Mouse (Mus musculus) CH12.LX (cell line): ENCODE measurements around the gene Slc22a7. TPM values are rescaled to one million over a fixed set of nuclear protein-coding genes. Genes with fewer than 3 reads are reported as not detected.

ENCODE experiments used
- DNase-seq: peaks from one replicate; pipeline ENCODE4 v3.0.0-alpha.2; 2013; ENCODE audit errors: extremely low read depth
- H3K27ac ChIP-seq: 2 replicates; pipeline ENCODE4 v1.5.1; 2012; ENCODE audit warnings: low read depth, mild to moderate bottlenecking, control low read depth, moderate library complexity; ENCODE audit not compliant: insufficient read depth
- H3K27me3 ChIP-seq: replicated peaks from 2 replicates; pipeline ENCODE3; 2012; ENCODE audit warnings: inconsistent platforms
- H3K36me3 ChIP-seq, 2 experiments: replicated peaks in 1 of 2; 2 replicates each; pipeline versions ENCODE3 to v1.6.1; 2012; ENCODE audit warnings: inconsistent platforms in 1 of 2, low read length in 1 of 2, mild to moderate bottlenecking in 1 of 2, mixed read lengths in 1 of 2, moderate library complexity in 1 of 2; ENCODE audit not compliant: control insufficient read depth in 1 of 2, insufficient read depth in 1 of 2
- H3K4me1 ChIP-seq, 2 experiments: 2 replicates each; pipeline ENCODE4 v1.6.1; 2012; ENCODE audit warnings: inconsistent platforms in 1 of 2, moderate library complexity in 1 of 2; ENCODE audit not compliant: insufficient read depth in 2 of 2, control insufficient read depth in 1 of 2
- H3K4me2 ChIP-seq: 2 replicates; pipeline ENCODE4 v1.6.1; 2012; ENCODE audit warnings: low read depth, mild to moderate bottlenecking, control low read depth; ENCODE audit not compliant: poor library complexity, insufficient read depth, severe bottlenecking
- H3K4me3 ChIP-seq, 3 experiments: fragments of 150-350 bp in 1 of 3; sonication (generic) in 1 of 3; replicated peaks in 1 of 3; 2 replicates each; pipeline versions ENCODE3 to v1.5.1; 2011 to 2012; ENCODE audit warnings: low read depth in 2 of 3, low read length in 2 of 3, mild to moderate bottlenecking in 2 of 3, moderate library complexity in 2 of 3, control low read depth in 1 of 3, improper control_type of control experiment in 1 of 3, inconsistent platforms in 1 of 3, mixed read lengths in 1 of 3; ENCODE audit not compliant: poor library complexity in 1 of 3
- H3K79me2 ChIP-seq: replicated peaks from 2 replicates; pipeline ENCODE4 v1.6.1; 2012; ENCODE audit warnings: mild to moderate bottlenecking, moderate library complexity; ENCODE audit not compliant: control insufficient read depth, poor library complexity, insufficient read depth, severe bottlenecking; ENCODE audit errors: extremely low read depth
- H3K9ac ChIP-seq: 2 replicates; pipeline ENCODE4 v1.6.1; 2012; ENCODE audit warnings: low read depth, mild to moderate bottlenecking, control low read depth, moderate library complexity; ENCODE audit not compliant: insufficient read depth
- H3K9me3 ChIP-seq: replicated peaks from 2 replicates; pipeline ENCODE3; 2012; ENCODE audit warnings: low read length, inconsistent platforms, mixed read lengths
- BHLHE40 ChIP-seq: IDR thresholded peaks from 2 replicates; pipeline ENCODE4 v1.6.1; 2011; ENCODE audit warnings: mild to moderate bottlenecking, low read depth, low read length, improper control_type of control experiment
- CHD2 ChIP-seq: IDR thresholded peaks from 2 replicates; pipeline ENCODE4 v1.6.1; 2011; ENCODE audit warnings: low read length, improper control_type of control experiment
- ELF1 ChIP-seq: IDR thresholded peaks from 2 replicates; pipeline ENCODE4 v1.6.1; 2014; ENCODE audit warnings: low read depth, mild to moderate bottlenecking, inconsistent platforms, low read length, improper control_type of control experiment
- EP300 ChIP-seq: IDR thresholded peaks from 2 replicates; pipeline ENCODE4 v1.6.1; 2011; ENCODE audit warnings: low read length, improper control_type of control experiment
- GABPA ChIP-seq: IDR thresholded peaks from 2 replicates; pipeline ENCODE4 v1.6.1; 2012; ENCODE audit warnings: low read depth, low read length, improper control_type of control experiment, inconsistent platforms; ENCODE audit not compliant: insufficient replicate concordance
- HCFC1 ChIP-seq: IDR thresholded peaks from 2 replicates; pipeline ENCODE4 v1.6.1; 2012; ENCODE audit warnings: low read depth, mild to moderate bottlenecking, inconsistent platforms, low read length, improper control_type of control experiment
- IRF4 ChIP-seq: IDR thresholded peaks from 2 replicates; pipeline ENCODE4 v1.6.1; 2014; ENCODE audit warnings: low read depth, mild to moderate bottlenecking, inconsistent platforms, low read length, improper control_type of control experiment
- KAT2A ChIP-seq: IDR thresholded peaks from 2 replicates; pipeline ENCODE4 v1.6.1; 2012; ENCODE audit warnings: low read length, improper control_type of control experiment, inconsistent platforms; ENCODE audit not compliant: insufficient replicate concordance
- MAX ChIP-seq: IDR thresholded peaks from 2 replicates; pipeline ENCODE4 v1.6.1; 2011; ENCODE audit warnings: low read length, improper control_type of control experiment
- MEF2A ChIP-seq: IDR thresholded peaks from 2 replicates; pipeline ENCODE4 v1.6.1; 2014; ENCODE audit warnings: low read depth, mild to moderate bottlenecking, inconsistent platforms, low read length, improper control_type of control experiment, borderline replicate concordance
- MXI1 ChIP-seq: IDR thresholded peaks from 2 replicates; pipeline ENCODE4 v1.6.1; 2011; ENCODE audit warnings: mild to moderate bottlenecking, low read depth, low read length, improper control_type of control experiment
- PAX5 ChIP-seq: IDR thresholded peaks from 2 replicates; pipeline ENCODE4 v1.6.1; 2012; ENCODE audit warnings: low read length, inconsistent platforms, mixed read lengths
- POLR2A ChIP-seq: IDR thresholded peaks from 2 replicates; pipeline ENCODE4 v1.6.1; 2011; ENCODE audit warnings: low read depth, mild to moderate bottlenecking, improper control_type of control experiment, low read length
- POLR2AphosphoS2 ChIP-seq: IDR thresholded peaks from 2 replicates; pipeline ENCODE4 v1.6.1; 2011; ENCODE audit warnings: low read depth, low read length, improper control_type of control experiment
- RCOR1 ChIP-seq: conservative IDR thresholded peaks from 2 replicates; pipeline ENCODE4 v1.6.1; 2012; ENCODE audit warnings: low read depth, mild to moderate bottlenecking, inconsistent platforms, low read length, improper control_type of control experiment
- SMC3 ChIP-seq: IDR thresholded peaks from 2 replicates; pipeline ENCODE4 v1.6.1; 2011; ENCODE audit warnings: low read depth, low read length, improper control_type of control experiment
- UBTF ChIP-seq: IDR thresholded peaks from 2 replicates; pipeline ENCODE4 v1.6.1; 2012; ENCODE audit warnings: low read depth, mild to moderate bottlenecking, inconsistent platforms, low read length, improper control_type of control experiment, moderate library complexity
- USF2 ChIP-seq: conservative IDR thresholded peaks from 2 replicates; pipeline ENCODE4 v1.6.1; 2011; ENCODE audit warnings: low read depth, low read length, improper control_type of control experiment
- ZC3H11A ChIP-seq: IDR thresholded peaks from 2 replicates; pipeline ENCODE4 v1.6.1; 2012; ENCODE audit warnings: low read depth, mild to moderate bottlenecking, inconsistent platforms, low read length, improper control_type of control experiment
- ZKSCAN1 ChIP-seq: IDR thresholded peaks from 2 replicates; pipeline ENCODE4 v1.6.1; 2012; ENCODE audit warnings: low read depth, inconsistent platforms, low read length, improper control_type of control experiment, borderline replicate concordance
- dilution Hi-C: fragments of 300-500 bp; cut with MboI; formaldehyde crosslinking; loops from 2 replicates; pipeline ENCODE4 v1.14.3; 2020; ENCODE audit warnings: low sequenced_read_pairs; ENCODE audit not compliant: extremely low pct_unique_long_range_greater_than_20kb, extremely low pct_ligation_motif_present
- in situ Hi-C: fragments of 300-500 bp; cut with MboI; formaldehyde crosslinking; loops from 3 replicates; pipeline ENCODE4 v1.14.3; 2019; ENCODE audit warnings: low sequenced_read_pairs, low pct_ligation_motif_present, low pct_unique_long_range_greater_than_20kb, mixed read lengths
- polyA plus RNA-seq: library from polyadenylated mRNA; unstranded; fragments of >175 nt; gene quantifications from 2 replicates; pipeline ENCODE4 v1.2.1, GENCODE M21; 2012; ENCODE audit warnings: low read depth; ENCODE audit not compliant: insufficient read length
- total RNA-seq, 2 experiments: library from RNA; depleted of rRNA; stranded (reverse); fragments of 300-350 nt in 1 of 2; fragments of >200 nt in 1 of 2; gene quantifications; 2 replicates each; pipeline ENCODE4 v1.2.3; 2012 to 2014

The Slc22a7 gene
- total and polyA plus RNA-seq, 3 experiments: not detected

DNA sequence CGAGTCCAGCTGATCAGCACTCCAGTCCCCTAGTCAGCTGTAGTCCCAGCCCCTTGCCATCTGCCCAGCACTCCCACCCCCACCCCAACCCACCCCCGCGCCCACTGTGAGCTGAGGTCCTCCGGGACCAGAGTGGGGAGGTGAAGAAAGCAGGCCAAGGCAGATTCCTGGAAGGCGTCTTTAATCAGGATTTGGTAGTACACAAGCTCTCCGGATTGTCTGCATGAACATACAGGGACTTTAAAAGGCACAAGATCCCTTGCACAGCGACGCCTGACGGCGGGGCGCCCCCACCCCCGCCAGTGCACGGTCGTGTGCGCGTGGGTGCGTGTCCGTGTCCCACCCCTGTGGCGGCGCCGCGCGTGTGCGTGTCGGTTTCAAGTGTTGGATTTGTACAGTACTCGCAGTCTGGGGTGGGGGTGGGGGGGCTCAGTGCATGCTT, 15.7 kb upstream of the Slc22a7 start:
- no peaks in the 10 kb centered on the region for H3K79me2 ChIP-seq
- H3K36me3 ChIP-seq: no peaks in the 10 kb centered on the region
- DNase-seq: no peak
- H3K9ac ChIP-seq: no peak overlapping the region
- no peak overlapping the region for H3K4me2 ChIP-seq
- in situ Hi-C loops (no loop called here), dilution Hi-C loops (no loop called here)
- H3K4me3 ChIP-seq: no peak overlapping the region
- H3K27ac ChIP-seq: no peak overlapping the region
- TF ChIP-seq ZKSCAN1: no peak
- no peak for TF ChIP-seq HCFC1
- TF ChIP-seq RCOR1: no peak
- TF ChIP-seq BHLHE40: no peak
- TF ChIP-seq IRF4: no peak
- TF ChIP-seq POLR2A: no peak
- TF ChIP-seq PAX5: no peak
- TF ChIP-seq MXI1: no peak
- TF ChIP-seq POLR2AphosphoS2: no peak
- TF ChIP-seq, all 38 proteins: peak for 0
- Histone ChIP-seq H3K9me3 (peaks cover 3% of the 10 kb centered on the region), H3K4me1 (peaks cover 12 to 13% of the 10 kb centered on the region in 2 experiments; a peak in 3 of 4 replicates), H3K27me3 (peaks cover 91% of the 10 kb centered on the region)

DNA sequence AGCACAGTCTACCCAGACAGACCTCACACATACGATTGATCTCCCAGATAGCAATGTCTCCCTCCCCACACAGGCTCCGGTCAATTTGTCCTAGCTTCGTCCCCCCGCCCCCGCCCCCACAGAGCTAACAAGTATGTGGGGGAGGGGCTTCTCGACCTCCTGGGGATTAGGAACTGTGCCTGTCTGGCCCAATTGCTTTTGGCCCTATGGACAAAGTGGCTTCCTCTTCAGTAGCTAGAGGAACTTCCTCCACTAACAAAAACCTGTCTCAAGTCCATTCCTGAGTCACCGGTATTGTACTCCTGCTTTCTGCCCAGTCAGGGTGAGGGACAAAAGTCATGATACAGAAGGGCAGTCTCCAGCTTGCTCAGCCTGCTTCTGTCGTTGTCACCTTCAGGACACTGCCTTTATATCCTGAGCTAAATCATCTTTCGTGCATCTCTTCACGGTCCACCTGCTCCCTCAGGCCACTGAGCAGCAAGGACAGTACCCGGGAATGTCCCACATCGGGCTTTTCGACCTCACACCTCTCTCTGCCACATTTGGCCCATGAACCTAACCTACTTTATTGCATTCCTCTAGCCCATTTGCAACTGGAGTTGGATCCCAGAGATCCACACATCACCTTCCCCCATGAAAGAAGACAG, 15.2 kb upstream of the Slc22a7 start:
- TF ChIP-seq MAX (no peak), BHLHE40 (no peak), SMC3 (no peak), USF2 (no peak), ZKSCAN1 (no peak), CHD2 (no peak), HCFC1 (no peak), MEF2A (no peak), KAT2A (no peak), EP300 (no peak), UBTF (no peak), ZC3H11A (no peak), GABPA (no peak), ELF1 (no peak), RCOR1 (no peak)
- Histone ChIP-seq H3K79me2 (no peaks in the 10 kb centered on the region), H3K27ac (no peak overlapping the region), H3K4me3 (no peak overlapping the region), H3K9me3 (peaks cover 3% of the 10 kb centered on the region), H3K36me3 (no peaks in the 10 kb centered on the region), H3K4me2 (no peak overlapping the region), H3K9ac (no peak overlapping the region), H3K4me1 (peaks cover 12 to 13% of the 10 kb centered on the region in 2 experiments; a peak in 3 of 4 replicates), H3K27me3 (peaks cover 91% of the 10 kb centered on the region)
- in situ Hi-C loops: no loop called here
- dilution Hi-C loops: no loop called here
- no peak for DNase-seq
